Mouse (Mus musculus): Measurements from ENCODE around the gene Sec14l1.

Sec14l1 gene

DNA sequence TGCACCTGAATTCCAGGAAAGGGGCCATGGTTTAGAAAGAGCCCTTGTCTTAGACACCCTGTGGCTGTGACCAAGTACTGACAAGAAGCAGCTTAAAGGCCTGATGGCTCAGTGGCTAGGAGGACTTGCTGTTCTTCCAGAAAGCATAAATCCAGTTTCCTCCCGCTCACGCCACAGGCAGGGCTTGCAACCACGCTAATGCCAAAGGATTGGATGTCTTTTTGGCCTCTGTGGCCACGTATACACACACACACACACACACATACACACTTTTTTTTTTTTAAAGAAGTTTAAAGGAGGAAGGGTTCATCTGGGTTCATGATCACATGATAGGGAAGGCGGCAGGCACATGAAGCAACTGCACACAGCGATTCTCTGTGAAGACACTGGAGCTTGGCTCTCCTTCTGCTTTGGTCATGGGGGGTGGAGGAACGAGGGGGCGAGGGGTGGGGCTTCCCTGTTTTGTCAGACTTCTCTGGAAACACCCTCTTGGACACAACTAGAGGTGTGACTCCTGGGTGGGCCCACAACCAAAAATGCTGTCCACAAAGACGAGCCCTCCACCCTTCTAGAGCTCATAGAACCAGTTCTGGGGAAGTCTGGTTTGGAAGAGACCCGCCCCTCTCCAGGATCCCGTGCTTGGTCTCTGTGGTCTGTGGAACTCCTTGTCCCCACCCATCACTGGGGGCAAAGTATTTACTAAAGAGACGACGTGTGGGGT, 26.5 kb upstream of the Sec14l1 start:
- DNase-seq (ENCODE audit: low spot score) = no peak

DNA sequence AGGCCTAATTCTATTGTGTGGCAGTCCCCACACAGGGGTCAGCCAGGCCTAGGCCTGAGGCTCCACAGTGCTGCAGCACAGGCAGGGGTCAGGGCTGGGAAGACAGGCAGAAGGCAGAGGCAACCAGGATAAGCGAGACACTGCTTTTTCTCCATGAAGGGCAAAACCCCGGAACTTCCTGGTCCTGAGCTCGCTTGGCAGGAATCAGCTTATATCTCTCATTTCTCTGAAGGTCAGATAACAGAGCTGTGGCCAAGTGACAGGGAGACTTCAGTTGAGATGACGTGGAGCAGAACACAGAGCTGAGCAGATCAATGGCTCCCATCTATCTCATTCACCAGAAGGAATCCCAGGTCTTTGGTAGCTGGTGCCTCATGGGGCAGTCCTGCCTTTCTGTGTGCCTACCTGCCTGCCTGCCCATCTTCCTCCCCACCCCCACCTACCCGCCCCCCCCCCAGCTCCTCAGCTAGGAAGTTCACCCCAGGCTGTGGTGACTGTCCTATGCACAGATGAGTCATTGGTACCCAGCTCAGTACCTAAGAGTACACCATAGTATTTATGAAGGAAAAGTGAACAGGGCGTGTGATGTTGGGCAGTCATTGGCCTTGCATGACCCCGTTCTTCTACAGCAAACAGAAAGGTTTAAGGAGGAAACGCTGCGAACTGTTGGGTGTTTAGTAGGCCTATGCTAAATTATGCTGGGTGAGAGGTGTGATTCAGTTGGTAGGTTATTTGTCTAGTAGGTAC, 25.1 kb upstream of the Sec14l1 start:
- DNase-seq (ENCODE audit: low spot score) = no peak

DNA sequence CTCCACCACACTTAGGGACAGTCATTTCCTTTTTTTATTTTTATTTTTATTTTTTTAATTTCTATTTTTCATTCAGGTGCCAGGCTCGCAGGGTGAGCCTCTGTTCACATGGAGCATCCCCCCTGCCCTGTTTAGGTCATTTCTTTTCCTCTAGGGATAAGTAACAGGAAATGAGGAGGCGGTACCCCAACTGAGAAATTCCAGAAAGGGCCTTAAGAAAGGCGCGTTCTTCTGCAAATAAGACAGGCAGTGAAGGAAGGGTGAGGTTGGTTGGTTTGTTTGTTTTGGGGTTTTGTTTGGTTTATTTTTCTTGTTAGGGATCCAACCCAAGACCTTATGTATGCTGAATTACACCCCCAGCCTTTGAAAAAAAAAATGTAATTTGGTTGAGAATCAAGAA, 23.6 kb upstream of the Sec14l1 start:
- no peak for DNase-seq (ENCODE audit: low spot score)

- DNase-seq (ENCODE audit: low spot score) = no peak
These were observed 23.1 kb upstream of the Sec14l1 start for GRCm38 (mm10) chr11:117091845-117092244.

GRCm38 (mm10) chr11:117092711-117093110, 22.3 kb upstream of the Sec14l1 start:
- no peak for DNase-seq (ENCODE audit: low spot score)

GRCm38 (mm10) chr11:117093900-117094552, 20.9 kb upstream of the Sec14l1 start:
- DNase-seq (ENCODE audit: low spot score) = no peak

GRCm38 (mm10) chr11:117094646-117095045, 20.3 kb upstream of the Sec14l1 start:
- no peak for DNase-seq (ENCODE audit: low spot score)

DNA sequence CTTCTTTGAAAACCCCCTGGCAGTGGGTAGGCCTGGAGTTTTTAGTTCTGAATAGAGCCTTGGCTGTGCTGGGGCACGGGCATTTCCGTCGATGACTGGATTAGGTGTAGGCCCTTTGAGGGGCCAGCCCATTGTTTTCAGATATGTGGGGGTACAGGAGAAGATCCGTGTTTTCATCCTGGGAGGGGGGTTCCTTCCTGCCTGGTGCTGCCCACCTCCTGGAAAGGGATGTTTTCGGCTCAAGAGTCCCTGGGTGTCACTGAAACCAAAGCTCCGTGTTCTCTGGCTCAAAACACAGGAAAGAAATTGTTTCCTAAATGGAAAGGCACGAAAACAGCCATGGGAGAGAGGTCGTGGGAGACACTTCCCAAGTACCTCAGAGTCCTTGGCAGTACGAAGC, 17.9 kb upstream of the Sec14l1 start:
- DNase-seq (ENCODE audit: low spot score) = no peak

DNA sequence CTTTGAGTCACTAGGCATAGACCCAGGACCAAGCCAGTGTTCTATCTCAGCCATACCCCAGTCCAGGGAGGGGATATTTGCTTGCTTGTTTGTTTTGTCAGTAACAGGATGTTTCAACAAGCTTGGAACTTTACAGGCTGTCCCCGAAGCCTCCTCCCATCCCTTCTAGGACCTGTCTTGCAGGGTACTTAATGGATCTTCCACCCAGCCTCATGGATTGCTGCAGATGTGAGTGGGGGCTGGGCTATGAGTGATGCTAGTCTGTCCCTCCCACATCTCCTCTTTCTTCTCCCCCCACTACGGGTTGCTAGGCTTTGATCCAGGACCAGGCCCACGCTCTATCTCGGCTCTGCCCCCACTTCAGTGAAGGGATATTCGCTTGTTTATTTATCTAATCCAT, 16.8 kb upstream of the Sec14l1 start:
- DNase-seq (ENCODE audit: low spot score) = no peak

- DNase-seq (ENCODE audit: low spot score) = no peak
These were observed 16.2 kb upstream of the Sec14l1 start for GRCm38 (mm10) chr11:117098784-117099183.

GRCm38 (mm10) chr11:117099372-117099771, 15.6 kb upstream of the Sec14l1 start:
- no peak for DNase-seq (ENCODE audit: low spot score)

DNA sequence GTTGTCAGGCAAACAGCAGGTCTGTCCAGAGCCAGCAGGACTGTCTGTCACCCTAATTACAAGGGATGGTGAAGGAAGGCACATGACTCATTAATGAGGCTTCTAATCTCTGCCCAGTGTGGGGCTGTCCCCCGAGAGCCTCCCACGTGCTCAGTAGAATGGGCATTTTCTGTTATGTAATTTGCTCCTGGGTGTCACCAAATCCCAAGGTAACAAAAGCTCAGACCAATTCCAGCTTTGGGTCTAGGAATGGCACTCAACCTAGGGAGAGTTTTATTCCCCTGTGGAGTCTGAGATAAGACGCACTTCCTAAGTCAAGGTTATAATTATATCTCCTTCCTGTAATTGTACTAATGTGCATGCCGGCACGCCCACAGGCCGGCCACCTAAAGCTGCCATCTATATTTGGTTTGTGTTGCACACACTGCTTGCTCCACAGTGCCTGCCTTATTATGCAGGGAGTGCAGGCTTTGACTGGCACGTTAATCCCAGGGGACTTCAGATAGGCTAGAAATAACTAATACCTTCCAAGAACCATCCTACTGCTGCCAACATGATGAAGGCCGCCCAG, 13.5 kb upstream of the Sec14l1 start:
- no peak for DNase-seq (ENCODE audit: low spot score)

DNA sequence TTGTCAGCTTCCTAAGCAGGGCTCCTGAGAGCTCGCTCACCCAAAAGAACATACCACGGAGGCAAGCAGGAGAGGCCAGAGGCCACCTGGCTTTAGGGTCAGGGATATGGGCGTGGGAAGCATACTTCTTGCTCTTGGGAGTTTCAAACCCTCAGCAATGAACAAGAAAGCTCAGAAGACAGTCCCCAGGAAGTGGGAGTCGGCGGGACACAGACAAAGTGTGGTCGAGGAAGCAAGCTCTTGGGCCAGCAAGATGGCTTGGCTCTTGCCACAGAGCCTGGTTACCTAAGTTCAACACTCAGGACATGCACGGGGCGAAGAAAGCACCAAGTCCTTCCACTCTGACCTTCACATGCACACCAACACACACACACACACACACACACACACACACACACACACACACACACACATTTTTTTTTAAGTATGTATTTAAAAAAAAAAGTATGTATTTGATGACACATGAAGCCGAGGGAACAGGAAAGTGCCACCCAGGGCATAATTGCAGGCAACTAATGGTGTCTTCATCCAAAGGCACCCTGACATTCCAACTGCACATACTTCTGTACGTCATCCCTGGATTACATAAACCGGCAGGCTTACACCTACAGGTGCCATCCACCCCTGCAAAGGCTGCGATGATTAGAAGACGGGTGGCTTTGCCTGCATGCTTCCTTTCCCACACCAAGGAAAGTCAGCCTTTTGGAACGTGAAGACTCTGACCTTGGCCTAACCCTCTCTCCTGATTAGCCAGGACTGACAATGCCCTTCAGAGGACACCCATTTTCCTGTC, 12.8 kb upstream of the Sec14l1 start:
- no peak for DNase-seq (ENCODE audit: low spot score)

DNA sequence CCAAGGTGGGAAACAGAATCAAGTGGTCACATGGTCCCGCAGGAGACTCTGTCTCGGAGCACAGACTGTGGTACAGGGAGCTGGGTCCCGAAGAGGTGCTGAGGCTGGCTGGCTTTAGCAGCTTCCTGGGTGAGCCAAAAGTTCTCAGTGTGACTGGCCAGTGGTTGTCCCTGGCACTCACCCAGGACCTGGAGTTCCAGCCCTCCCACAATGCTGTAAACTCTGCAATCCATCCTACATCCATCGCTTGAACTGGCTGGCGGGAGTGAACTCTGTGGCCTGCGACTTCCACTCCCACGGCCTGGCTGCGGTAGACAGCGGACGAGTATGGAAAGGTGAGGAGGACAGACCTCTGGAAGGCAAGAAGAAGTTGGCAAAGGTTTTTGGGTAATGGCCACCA, 11.4 kb upstream of the Sec14l1 start:
- peak; percentile 67 for DNase-seq (ENCODE audit: low spot score)

- no peak for DNase-seq (ENCODE audit: low spot score)
These were observed 10.8 kb upstream of the Sec14l1 start for GRCm38 (mm10) chr11:117104044-117104757.

GRCm38 (mm10) chr11:117105315-117105714, 9.7 kb upstream of the Sec14l1 start:
- no peak for DNase-seq (ENCODE audit: low spot score)

- DNase-seq (ENCODE audit: low spot score) = no peak
These were observed 9.1 kb upstream of the Sec14l1 start for GRCm38 (mm10) chr11:117105850-117106249.

- DNase-seq (ENCODE audit: low spot score) = no peak
These were observed 8.2 kb upstream of the Sec14l1 start for GRCm38 (mm10) chr11:117106633-117107334.

DNA sequence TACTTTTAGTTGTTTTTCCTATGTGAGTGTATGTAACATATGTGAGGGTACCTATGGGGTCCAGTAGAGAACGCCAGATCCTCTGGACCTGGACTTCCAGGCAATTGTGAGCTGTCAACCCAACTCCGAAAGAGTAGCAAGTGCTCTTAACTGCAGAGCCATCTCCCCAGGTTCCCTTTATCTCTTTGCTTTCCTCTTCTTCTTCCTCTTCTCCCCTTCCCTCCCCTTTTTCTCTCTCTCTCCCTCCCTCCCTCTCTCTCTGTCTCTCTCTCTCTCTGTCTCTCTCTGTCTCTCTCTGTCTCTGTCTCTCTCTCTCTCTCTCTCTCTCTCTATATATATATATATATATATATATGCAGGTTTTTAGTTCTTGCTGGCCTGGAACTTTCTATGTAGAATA, 7.1 kb upstream of the Sec14l1 start:
- no peak for DNase-seq (ENCODE audit: low spot score)

GRCm38 (mm10) chr11:117108595-117108994, 6.4 kb upstream of the Sec14l1 start:
- DNase-seq (ENCODE audit: low spot score) = peak; percentile 71
